Mouse (Mus musculus): ENCODE results near the gene Ube2h.

Gene Ube2h

GRCm38 (mm10) chr6:30204383-30205179, 99.8 kb downstream of the Ube2h start:
- TF ChIP-seq GATA4 (IDR thresholded peaks at IDR 0.05; ENCODE audit: insufficient replicate concordance, low read length), result no peak

GRCm38 (mm10) chr6:30196143-30196542, 108.2 kb downstream of the Ube2h start:
- TF ChIP-seq GATA4 (IDR thresholded peaks at IDR 0.05; ENCODE audit: insufficient replicate concordance, low read length), result no peak

- TF ChIP-seq GATA4 (IDR thresholded peaks at IDR 0.05; ENCODE audit: insufficient replicate concordance, low read length), result no peak
Measured at GRCm38 (mm10) chr6:30195656-30196055, 108.7 kb downstream of the Ube2h start.

GRCm38 (mm10) chr6:30183624-30184023, 120.7 kb downstream of the Ube2h start:
- no peak for TF ChIP-seq GATA4 (IDR thresholded peaks at IDR 0.05; ENCODE audit: insufficient replicate concordance, low read length)

- no peak for TF ChIP-seq GATA4 (IDR thresholded peaks at IDR 0.05; ENCODE audit: insufficient replicate concordance, low read length)
Measured at GRCm38 (mm10) chr6:30182038-30182437, 122.3 kb downstream of the Ube2h start.

- no peak for TF ChIP-seq GATA4 (IDR thresholded peaks at IDR 0.05; ENCODE audit: insufficient replicate concordance, low read length)
Measured at GRCm38 (mm10) chr6:30180321-30180720, 124.0 kb downstream of the Ube2h start.

- TF ChIP-seq GATA4 (IDR thresholded peaks at IDR 0.05; ENCODE audit: insufficient replicate concordance, low read length), result no peak
Measured at GRCm38 (mm10) chr6:30179046-30179445, 125.3 kb downstream of the Ube2h start.

GRCm38 (mm10) chr6:30178023-30178639, 126.2 kb downstream of the Ube2h start:
- TF ChIP-seq GATA4 (IDR thresholded peaks at IDR 0.05; ENCODE audit: insufficient replicate concordance, low read length), result no peak

GRCm38 (mm10) chr6:30177305-30177704, 127.0 kb downstream of the Ube2h start:
- TF ChIP-seq GATA4 (IDR thresholded peaks at IDR 0.05; ENCODE audit: insufficient replicate concordance, low read length), result no peak

- TF ChIP-seq GATA4 (IDR thresholded peaks at IDR 0.05; ENCODE audit: insufficient replicate concordance, low read length), result no peak
Measured at GRCm38 (mm10) chr6:30176496-30176895, 127.8 kb downstream of the Ube2h start.

- no peak for TF ChIP-seq GATA4 (IDR thresholded peaks at IDR 0.05; ENCODE audit: insufficient replicate concordance, low read length)
Measured at GRCm38 (mm10) chr6:30175918-30176421, 128.4 kb downstream of the Ube2h start.

- no peak for TF ChIP-seq GATA4 (IDR thresholded peaks at IDR 0.05; ENCODE audit: insufficient replicate concordance, low read length)
Measured at GRCm38 (mm10) chr6:30175225-30175917, 129.0 kb downstream of the Ube2h start.

GRCm38 (mm10) chr6:30174461-30175224, 129.7 kb downstream of the Ube2h start:
- no peak for TF ChIP-seq GATA4 (IDR thresholded peaks at IDR 0.05; ENCODE audit: insufficient replicate concordance, low read length)

GRCm38 (mm10) chr6:30173551-30174460, 130.5 kb downstream of the Ube2h start:
- no peak for TF ChIP-seq GATA4 (IDR thresholded peaks at IDR 0.05; ENCODE audit: insufficient replicate concordance, low read length)

Data from liver, adult (tissue).